Mouse (Mus musculus): ENCODE measurements around the gene Kcnk16. TPM values are rescaled to one million over a fixed set of nuclear protein-coding genes. Genes with fewer than 3 reads are reported as not detected.

Kcnk16 gene
- polyA plus RNA-seq, 1 experiment from 2014 or later = not detected

- WGBS = 25% methylated on average over 2 of the region's 2 CpGs
- no peak overlapping the region for H3K4me3 ChIP-seq (ENCODE audit: low read depth, low read length)
- TF ChIP-seq EP300 (IDR thresholded peaks at IDR 0.05) = no peak
- no peak for TF ChIP-seq CTCF (IDR thresholded peaks at IDR 0.05)
- no peaks in the 10 kb centered on the region for H3K9me3 ChIP-seq (ENCODE audit: low read length)
- no peak overlapping the region for H3K9ac ChIP-seq (replicated peaks; ENCODE audit: low read depth)
- H3K27me3 ChIP-seq (replicated peaks; ENCODE audit: insufficient read depth, low read length) = no peaks in the 10 kb centered on the region
- DNase-seq (ENCODE audit: low spot score) (no peak), ATAC-seq (no peak)
- no peak overlapping the region for H3K27ac ChIP-seq (ENCODE audit: low read length)
- H3K36me3 ChIP-seq (ENCODE audit: insufficient read depth, low read length) = no peaks in the 10 kb centered on the region
- no peaks in the 10 kb centered on the region for H3K4me1 ChIP-seq (ENCODE audit: insufficient read depth, low read depth, low read length)
- H3K4me2 ChIP-seq (replicated peaks; ENCODE audit: low read depth, low read length) = no peak overlapping the region
Measured at GRCm38 (mm10) chr14:20226982-20227381, 42.0 kb downstream of the Kcnk16 start.

GRCm38 (mm10) chr14:20226488-20226887, 42.5 kb downstream of the Kcnk16 start:
- ATAC-seq = no peak; the same call in 1 of the 2 replicates
- Histone ChIP-seq H3K27ac (ENCODE audit: low read length) (no peak overlapping the region), H3K36me3 (ENCODE audit: insufficient read depth, low read length) (no peaks in the 10 kb centered on the region), H3K4me1 (ENCODE audit: insufficient read depth, low read depth, low read length) (no peaks in the 10 kb centered on the region), H3K9me3 (ENCODE audit: low read length) (no peaks in the 10 kb centered on the region), H3K27me3 (replicated peaks; ENCODE audit: insufficient read depth, low read length) (no peaks in the 10 kb centered on the region), H3K9ac (replicated peaks; ENCODE audit: low read depth) (no peak overlapping the region), H3K4me2 (replicated peaks; ENCODE audit: low read depth, low read length) (no peak overlapping the region), H3K4me3 (ENCODE audit: low read depth, low read length) (no peak overlapping the region)
- no peak for DNase-seq (ENCODE audit: low spot score)
- WGBS = 39% methylated on average over 7 of the region's 7 CpGs
- TF ChIP-seq CTCF (IDR thresholded peaks at IDR 0.05) (no peak), EP300 (IDR thresholded peaks at IDR 0.05) (no peak)

DNA sequence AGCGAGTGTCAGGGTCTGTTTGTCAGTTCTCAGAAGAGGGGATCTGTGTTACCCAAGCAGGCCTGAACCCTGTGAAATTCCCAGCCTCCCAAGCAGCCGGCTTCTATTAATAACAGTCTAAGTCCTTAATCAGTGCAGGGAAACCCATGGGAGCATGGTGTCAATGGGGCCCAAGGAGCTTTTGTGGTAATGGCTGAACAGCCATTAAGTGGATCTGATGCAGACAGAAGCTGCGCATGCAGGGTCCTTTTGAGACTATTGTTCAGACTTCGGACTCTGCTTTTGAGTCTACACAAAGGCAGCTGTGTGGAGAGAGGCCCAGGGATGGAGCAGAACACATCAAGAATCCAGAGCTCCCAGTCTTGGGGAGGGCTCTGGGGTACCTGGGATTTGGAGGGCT, 43.5 kb downstream of the Kcnk16 start:
- no peaks in the 10 kb centered on the region for H3K4me1 ChIP-seq (ENCODE audit: insufficient read depth, low read depth, low read length)
- no peaks in the 10 kb centered on the region for H3K27me3 ChIP-seq (replicated peaks; ENCODE audit: insufficient read depth, low read length)
- H3K4me2 ChIP-seq (replicated peaks; ENCODE audit: low read depth, low read length) = no peak overlapping the region
- H3K36me3 ChIP-seq (ENCODE audit: insufficient read depth, low read length) = no peaks in the 10 kb centered on the region
- no peak overlapping the region for H3K9ac ChIP-seq (replicated peaks; ENCODE audit: low read depth)
- no peak overlapping the region for H3K27ac ChIP-seq (ENCODE audit: low read length)
- no peak for ATAC-seq
- DNase-seq (ENCODE audit: low spot score) = no peak
- H3K9me3 ChIP-seq (ENCODE audit: low read length) = no peaks in the 10 kb centered on the region
- WGBS = 69% methylated on average over 4 of the region's 4 CpGs
- H3K4me3 ChIP-seq (ENCODE audit: low read depth, low read length) = no peak overlapping the region
- no peak for TF ChIP-seq EP300 (IDR thresholded peaks at IDR 0.05)

- DNase-seq (ENCODE audit: low spot score) (no peak), ATAC-seq (no peak)
- 40% methylated on average over 10 of the region's 10 CpGs for WGBS
- Histone ChIP-seq H3K9ac (replicated peaks; ENCODE audit: low read depth) (no peak overlapping the region), H3K4me2 (replicated peaks; ENCODE audit: low read depth, low read length) (no peak overlapping the region), H3K9me3 (ENCODE audit: low read length) (no peaks in the 10 kb centered on the region), H3K27me3 (replicated peaks; ENCODE audit: insufficient read depth, low read length) (no peaks in the 10 kb centered on the region), H3K4me3 (ENCODE audit: low read depth, low read length) (no peak overlapping the region), H3K27ac (ENCODE audit: low read length) (no peak overlapping the region), H3K4me1 (ENCODE audit: insufficient read depth, low read depth, low read length) (no peaks in the 10 kb centered on the region), H3K36me3 (ENCODE audit: insufficient read depth, low read length) (no peaks in the 10 kb centered on the region)
- TF ChIP-seq CTCF (IDR thresholded peaks at IDR 0.05) = no peak
- TF ChIP-seq EP300 (IDR thresholded peaks at IDR 0.05) = no peak
Measured at GRCm38 (mm10) chr14:20224576-20225218, 44.3 kb downstream of the Kcnk16 start.

GRCm38 (mm10) chr14:20224163-20224562, 44.8 kb downstream of the Kcnk16 start:
- H3K4me1 ChIP-seq (ENCODE audit: insufficient read depth, low read depth, low read length) = no peaks in the 10 kb centered on the region
- no peaks in the 10 kb centered on the region for H3K27me3 ChIP-seq (replicated peaks; ENCODE audit: insufficient read depth, low read length)
- ATAC-seq (no peak), DNase-seq (ENCODE audit: low spot score) (peak; percentile 16)
- 11% methylated on average over 4 of the region's 4 CpGs for WGBS
- H3K9ac ChIP-seq (replicated peaks; ENCODE audit: low read depth) = no peak overlapping the region
- no peak overlapping the region for H3K4me2 ChIP-seq (replicated peaks; ENCODE audit: low read depth, low read length)
- H3K9me3 ChIP-seq (ENCODE audit: low read length) = no peaks in the 10 kb centered on the region
- TF ChIP-seq CTCF (IDR thresholded peaks at IDR 0.05) (no peak), EP300 (IDR thresholded peaks at IDR 0.05) (no peak)
- H3K27ac ChIP-seq (ENCODE audit: low read length) = no peak overlapping the region
- H3K36me3 ChIP-seq (ENCODE audit: insufficient read depth, low read length) = no peaks in the 10 kb centered on the region
- H3K4me3 ChIP-seq (ENCODE audit: low read depth, low read length) = no peak overlapping the region

DNA sequence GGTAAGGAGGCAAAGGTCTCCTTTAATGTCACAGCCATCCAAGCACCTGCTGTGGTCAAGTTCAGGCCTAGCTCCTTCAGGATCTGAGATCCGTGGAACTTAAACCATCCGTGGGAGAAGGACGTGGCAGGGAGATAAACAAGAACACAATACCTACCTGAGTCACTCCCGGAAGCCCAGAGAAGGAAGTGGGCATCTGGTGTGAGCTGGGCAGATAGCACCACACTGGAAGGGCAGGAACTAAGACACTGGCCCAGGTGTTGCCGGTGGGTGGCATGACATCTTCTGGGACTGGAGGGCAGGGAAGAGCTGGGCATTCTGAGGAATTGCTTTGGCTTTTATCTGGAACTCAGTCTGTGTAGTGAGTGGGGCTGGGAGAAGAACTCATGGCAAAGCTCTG, 45.7 kb downstream of the Kcnk16 start:
- ATAC-seq (no peak), DNase-seq (ENCODE audit: low spot score) (no peak)

GRCm38 (mm10) chr14:20221083-20221482, 47.9 kb downstream of the Kcnk16 start:
- no peak for TF ChIP-seq EP300 (IDR thresholded peaks at IDR 0.05)
- no peak for TF ChIP-seq CTCF (IDR thresholded peaks at IDR 0.05)
- H3K4me3 ChIP-seq (ENCODE audit: low read depth, low read length) = no peak overlapping the region
- H3K27me3 ChIP-seq (replicated peaks; ENCODE audit: insufficient read depth, low read length) = no peaks in the 10 kb centered on the region
- H3K36me3 ChIP-seq (ENCODE audit: insufficient read depth, low read length) = no peaks in the 10 kb centered on the region
- no peak overlapping the region for H3K27ac ChIP-seq (ENCODE audit: low read length)
- no peaks in the 10 kb centered on the region for H3K4me1 ChIP-seq (ENCODE audit: insufficient read depth, low read depth, low read length)
- WGBS = 66% methylated on average over 7 of the region's 7 CpGs
- ATAC-seq = no peak
- H3K9me3 ChIP-seq (ENCODE audit: low read length) = no peaks in the 10 kb centered on the region
- H3K4me2 ChIP-seq (replicated peaks; ENCODE audit: low read depth, low read length) = no peak overlapping the region
- H3K9ac ChIP-seq (replicated peaks; ENCODE audit: low read depth) = no peak overlapping the region
- DNase-seq (ENCODE audit: low spot score) = no peak

More for the DNA sequence above, 45.7 kb downstream of the Kcnk16 start:
- no peaks in the 10 kb centered on the region for H3K4me1 ChIP-seq (ENCODE audit: insufficient read depth, low read depth, low read length)
- no peak overlapping the region for H3K4me3 ChIP-seq (ENCODE audit: low read depth, low read length)
- no peak overlapping the region for H3K9ac ChIP-seq (replicated peaks; ENCODE audit: low read depth)
- no peaks in the 10 kb centered on the region for H3K36me3 ChIP-seq (ENCODE audit: insufficient read depth, low read length)
- H3K27ac ChIP-seq (ENCODE audit: low read length) = no peak overlapping the region
- H3K9me3 ChIP-seq (ENCODE audit: low read length) = no peaks in the 10 kb centered on the region
- no peak overlapping the region for H3K4me2 ChIP-seq (replicated peaks; ENCODE audit: low read depth, low read length)
- TF ChIP-seq EP300 (IDR thresholded peaks at IDR 0.05) (no peak), CTCF (IDR thresholded peaks at IDR 0.05) (no peak)
- WGBS = 55% methylated on average over 5 of the region's 5 CpGs
- H3K27me3 ChIP-seq (replicated peaks; ENCODE audit: insufficient read depth, low read length) = no peaks in the 10 kb centered on the region

Data from lung, postnatal 0 days (tissue).